Mouse (Mus musculus): ENCODE data around the gene Ccdc136. TPM values are rescaled to one million over a fixed set of nuclear protein-coding genes. Genes with fewer than 3 reads are reported as not detected.

The Ccdc136 gene
- polyA plus RNA-seq, 1 experiment from 2014 or later: 12.4 TPM

Small RNA genes lying within 50 kb of the gene (microRNA-seq; reads per million reads assigned to microRNA genes)
- not detected for gene Gm26220
- gene Gm44354: not detected

Other genes with a start within 250 kb of the Ccdc136 start
- gene Rbm28, start 231.3 kb upstream of the Ccdc136 start, polyA plus RNA-seq (2015; fragmentation: Nextera tagmentation; extraction: Ambion mirVana): 27.6 and 28.1 TPM in 2 replicates
- gene Prrt4, start 216.7 kb upstream of the Ccdc136 start, polyA plus RNA-seq (2015; fragmentation: Nextera tagmentation; extraction: Ambion mirVana): 0.58 and 0.68 TPM in 2 replicates
- gene Impdh1, start 179.9 kb upstream of the Ccdc136 start, polyA plus RNA-seq (2015; fragmentation: Nextera tagmentation; extraction: Ambion mirVana): 45.8 and 46.0 TPM in 2 replicates
- gene Hilpda, start 123.8 kb upstream of the Ccdc136 start, polyA plus RNA-seq (2015; fragmentation: Nextera tagmentation; extraction: Ambion mirVana): 34.6 and 37.4 TPM in 2 replicates
- gene Fam71f2, start 116.7 kb upstream of the Ccdc136 start, polyA plus RNA-seq (2015; fragmentation: Nextera tagmentation; extraction: Ambion mirVana): 0.27 and 0.44 TPM in 2 replicates
- gene Fam71f1, start 77.2 kb upstream of the Ccdc136 start, polyA plus RNA-seq (2015; fragmentation: Nextera tagmentation; extraction: Ambion mirVana): 0.09 and 0.13 TPM in 2 replicates
- 327 and 341 TPM in 2 replicates for gene Calu, start 48.2 kb upstream of the Ccdc136 start, polyA plus RNA-seq (2015; fragmentation: Nextera tagmentation; extraction: Ambion mirVana)
- 0.30 and 0.43 TPM in 2 replicates for gene Opn1sw, start 7.8 kb upstream of the Ccdc136 start, polyA plus RNA-seq (2015; fragmentation: Nextera tagmentation; extraction: Ambion mirVana)
- 12.1 and 13.6 TPM in 2 replicates for gene Flnc, start 36.9 kb downstream of the Ccdc136 start, polyA plus RNA-seq (2015; fragmentation: Nextera tagmentation; extraction: Ambion mirVana)
- 244 and 256 TPM in 2 replicates for gene Atp6v1f, start 71.4 kb downstream of the Ccdc136 start, polyA plus RNA-seq (2015; fragmentation: Nextera tagmentation; extraction: Ambion mirVana)
- 0.24 TPM in 1 of 2 replicates, not detected in the other for gene Atp6v1fnb, start 75.1 kb downstream of the Ccdc136 start, polyA plus RNA-seq (2015; fragmentation: Nextera tagmentation; extraction: Ambion mirVana)
- 20.3 and 20.7 TPM in 2 replicates for gene Kcp, start 111.6 kb downstream of the Ccdc136 start, polyA plus RNA-seq (2015; fragmentation: Nextera tagmentation; extraction: Ambion mirVana)
- gene Irf5, start 130.3 kb downstream of the Ccdc136 start, polyA plus RNA-seq (2015; fragmentation: Nextera tagmentation; extraction: Ambion mirVana): 8.9 and 11.1 TPM in 2 replicates
- gene Tnpo3, start 213.6 kb downstream of the Ccdc136 start, polyA plus RNA-seq (2015; fragmentation: Nextera tagmentation; extraction: Ambion mirVana): 76.7 and 77.0 TPM in 2 replicates

Data from stomach, embryonic 15.5 days (tissue).